Mouse (Mus musculus): ENCODE measurements around the gene Gm20605.

DNA sequence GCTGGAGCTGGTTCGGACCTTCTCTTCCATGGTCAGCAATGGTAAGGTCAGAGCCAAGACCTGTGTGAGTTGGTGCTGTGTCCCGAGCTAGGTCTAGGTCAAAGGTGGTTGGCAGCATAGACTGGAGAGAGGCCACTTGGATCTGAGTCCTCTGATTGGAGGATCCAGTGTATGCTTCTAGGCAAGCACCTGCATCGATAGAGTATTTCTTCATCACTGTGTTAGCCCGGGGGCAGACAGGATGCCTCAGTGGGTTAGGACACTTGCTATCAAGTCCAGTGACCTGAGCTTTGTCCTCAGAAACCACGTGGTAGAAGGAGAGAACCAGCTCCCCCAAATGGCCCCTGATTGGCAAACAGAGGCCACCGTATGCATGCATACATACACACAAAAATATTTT, 48.7 kb upstream of the Gm20605 start:
- TF ChIP-seq POLR2A (IDR thresholded peaks at IDR 0.05; ENCODE audit: low read depth, low read length): no peak
- no peak for TF ChIP-seq CTCF (IDR thresholded peaks at IDR 0.05; ENCODE audit: extremely low read depth, insufficient read depth, insufficient read length, insufficient replicate concordance)
